Mouse (Mus musculus) erythroblast, embryonic 14.5 days (primary cell): ENCODE measurements around the gene Cdh23. TPM values are rescaled to one million over a fixed set of nuclear protein-coding genes. Genes with fewer than 3 reads are reported as not detected.
"Not testable (repeated sequence)": the region's sequence is repeated elsewhere in the genome, so short reads cannot be mapped to it uniquely, and the experiment has no call there.

Experiments used
- H3K27me3 ChIP-seq: 2 replicates; pipeline ENCODE4 v1.6.1; 2012; ENCODE audit warnings: inconsistent platforms; ENCODE audit not compliant: control insufficient read depth
- H3K36me3 ChIP-seq: 2 replicates; pipeline ENCODE4 v1.6.1; 2012; ENCODE audit warnings: mild to moderate bottlenecking, inconsistent platforms; ENCODE audit not compliant: control insufficient read depth
- H3K4me1 ChIP-seq: 2 replicates; pipeline ENCODE4 v1.6.1; 2012; ENCODE audit warnings: inconsistent platforms; ENCODE audit not compliant: control insufficient read depth
- H3K4me3 ChIP-seq: replicated peaks from 2 replicates; pipeline ENCODE3; 2012; ENCODE audit warnings: moderate library complexity, mild to moderate bottlenecking, inconsistent platforms
- H3K9me3 ChIP-seq: 2 replicates; pipeline ENCODE4 v1.6.1; 2012; ENCODE audit warnings: low read length, inconsistent platforms, mixed read lengths; ENCODE audit not compliant: control insufficient read depth
- GATA1 ChIP-seq: IDR thresholded peaks from 2 replicates; pipeline ENCODE4 v1.6.1; 2012; ENCODE audit warnings: low read length, inconsistent platforms, mixed read lengths
- TAL1 ChIP-seq: IDR thresholded peaks from 3 replicates; pipeline ENCODE4 v1.6.1; 2012; ENCODE audit warnings: low read length, inconsistent platforms, mixed read lengths
- polyA plus RNA-seq: library from polyadenylated mRNA; stranded (reverse); fragments of >175 nt; gene quantifications from 2 replicates; pipeline ENCODE4 v1.2.3, GENCODE M21; 2012

The Cdh23 gene
- polyA plus RNA-seq, 1 experiment, result 0.01 TPM

- Histone ChIP-seq H3K27me3 (no peaks in the 10 kb centered on the region), H3K4me1 (no peaks in the 10 kb centered on the region), H3K36me3 (peaks cover 9% of the 10 kb centered on the region), H3K4me3 (no peak overlapping the region), H3K9me3 (peaks cover 16% of the 10 kb centered on the region)
- no peak for TF ChIP-seq GATA1
- no peak for TF ChIP-seq TAL1
Measured at GRCm38 (mm10) chr10:60720461-60720860, 24.2 kb upstream of the Cdh23 start.

GRCm38 (mm10) chr10:60718491-60718890 is 22.2 kb upstream of the Cdh23 start:
- no peak for TF ChIP-seq TAL1
- TF ChIP-seq GATA1, result no peak
- Histone ChIP-seq H3K9me3 (peaks cover 30% of the 10 kb centered on the region), H3K4me1 (no peaks in the 10 kb centered on the region), H3K36me3 (peaks cover 9% of the 10 kb centered on the region), H3K27me3 (no peaks in the 10 kb centered on the region), H3K4me3 (no peak overlapping the region)

- TF ChIP-seq TAL1 (no peak), GATA1 (no peak)
- H3K36me3 ChIP-seq, result peaks cover 9% of the 10 kb centered on the region
- H3K4me3 ChIP-seq, result no peak overlapping the region
- peaks cover 41% of the 10 kb centered on the region for H3K9me3 ChIP-seq
- H3K4me1 ChIP-seq, result no peaks in the 10 kb centered on the region
- no peaks in the 10 kb centered on the region for H3K27me3 ChIP-seq
Measured at GRCm38 (mm10) chr10:60716449-60716848, 20.2 kb upstream of the Cdh23 start.

- not testable (repeated sequence) for H3K4me1 ChIP-seq, H3K27me3 ChIP-seq, H3K4me3 ChIP-seq, H3K36me3 ChIP-seq
- H3K9me3 ChIP-seq, result peaks cover 36% of the 10 kb centered on the region
Measured at GRCm38 (mm10) chr10:60712299-60712698, 16.0 kb upstream of the Cdh23 start.

GRCm38 (mm10) chr10:60708837-60709236 is 12.5 kb upstream of the Cdh23 start:
- Histone ChIP-seq H3K9me3 (peaks cover 13% of the 10 kb centered on the region), H3K4me3 (no peak overlapping the region), H3K4me1 (no peaks in the 10 kb centered on the region), H3K27me3 (no peaks in the 10 kb centered on the region), H3K36me3 (no peaks in the 10 kb centered on the region; the same call in 1 of the 2 replicates)
- TF ChIP-seq GATA1 (no peak), TAL1 (no peak)

- TF ChIP-seq TAL1 (no peak), GATA1 (no peak)
- H3K4me1 ChIP-seq, result no peaks in the 10 kb centered on the region
- H3K27me3 ChIP-seq, result no peaks in the 10 kb centered on the region
- no peaks in the 10 kb centered on the region for H3K36me3 ChIP-seq
- H3K4me3 ChIP-seq, result no peak overlapping the region
- H3K9me3 ChIP-seq, result no peaks in the 10 kb centered on the region
Measured at GRCm38 (mm10) chr10:60706268-60706667, 10.0 kb upstream of the Cdh23 start.

- Histone ChIP-seq H3K4me3 (no peak overlapping the region), H3K4me1 (no peaks in the 10 kb centered on the region), H3K36me3 (no peaks in the 10 kb centered on the region), H3K27me3 (no peaks in the 10 kb centered on the region), H3K9me3 (no peaks in the 10 kb centered on the region)
- TF ChIP-seq TAL1, result no peak
- no peak for TF ChIP-seq GATA1
Measured at GRCm38 (mm10) chr10:60705134-60705533, 8.8 kb upstream of the Cdh23 start.

GRCm38 (mm10) chr10:60697775-60698174 is 1.5 kb upstream of the Cdh23 start:
- no peaks in the 10 kb centered on the region for H3K9me3 ChIP-seq
- no peak overlapping the region for H3K4me3 ChIP-seq
- H3K36me3 ChIP-seq, result no peaks in the 10 kb centered on the region
- no peaks in the 10 kb centered on the region for H3K27me3 ChIP-seq
- H3K4me1 ChIP-seq, result no peaks in the 10 kb centered on the region
- TF ChIP-seq TAL1 (no peak), GATA1 (no peak)

GRCm38 (mm10) chr10:60696975-60697374 is 685 bp upstream of the Cdh23 start:
- no peaks in the 10 kb centered on the region for H3K4me1 ChIP-seq
- H3K4me3 ChIP-seq, result no peak overlapping the region
- no peaks in the 10 kb centered on the region for H3K36me3 ChIP-seq
- H3K27me3 ChIP-seq, result no peaks in the 10 kb centered on the region
- no peak for TF ChIP-seq TAL1
- TF ChIP-seq GATA1, result no peak
- no peaks in the 10 kb centered on the region for H3K9me3 ChIP-seq

GRCm38 (mm10) chr10:60691671-60692390 is 4.5 kb downstream of the Cdh23 start:
- no peak for TF ChIP-seq TAL1
- TF ChIP-seq GATA1, result no peak
- Histone ChIP-seq H3K4me3 (no peak overlapping the region), H3K9me3 (no peaks in the 10 kb centered on the region), H3K4me1 (no peaks in the 10 kb centered on the region), H3K36me3 (no peaks in the 10 kb centered on the region), H3K27me3 (peaks cover 26% of the 10 kb centered on the region)
